Mouse (Mus musculus) MEL (cell line): ENCODE data around the gene Rbms3. TPM values are rescaled to one million over a fixed set of nuclear protein-coding genes. Genes with fewer than 3 reads are reported as not detected.

Experiments
- DNase-seq: peaks from one replicate; pipeline ENCODE4 v3.0.0; 2011; ENCODE audit warnings: low read depth, low spot score
- H3K27ac ChIP-seq: 2 replicates; pipeline ENCODE4 v1.5.1; 2012; ENCODE audit warnings: low read depth, mild to moderate bottlenecking, control low read depth, low read length, moderate library complexity; ENCODE audit not compliant: control insufficient read depth
- H3K27me3 ChIP-seq, 2 experiments: fragments of 150-350 bp in 1 of 2; sonication (generic) in 1 of 2; 2 replicates each; pipeline ENCODE4 v1.6.1; 2012; ENCODE audit warnings: low read length in 2 of 2, mild to moderate bottlenecking in 2 of 2, improper control_type of control experiment in 1 of 2, moderate library complexity in 1 of 2; ENCODE audit not compliant: insufficient read depth in 2 of 2, control insufficient read depth in 1 of 2
- H3K36me3 ChIP-seq, 2 experiments: 2 replicates each; pipeline ENCODE4 v1.6.1; 2012 to 2014; ENCODE audit warnings: low read length in 2 of 2, improper control_type of control experiment in 1 of 2, inconsistent platforms in 1 of 2, mild to moderate bottlenecking in 1 of 2; ENCODE audit not compliant: insufficient read depth in 2 of 2, control insufficient read depth in 1 of 2
- H3K4me1 ChIP-seq, 2 experiments: fragments of 150-350 bp in 1 of 2; sonication (generic) in 1 of 2; 2 replicates each; pipeline ENCODE4 v1.6.1; 2012; ENCODE audit warnings: low read length in 2 of 2, improper control_type of control experiment in 1 of 2, mild to moderate bottlenecking in 1 of 2; ENCODE audit not compliant: insufficient read depth in 2 of 2, control insufficient read depth in 1 of 2
- H3K4me3 ChIP-seq, 2 experiments: fragments of 150-350 bp in 1 of 2; sonication (generic) in 1 of 2; 2 replicates each; pipeline ENCODE4 v1.5.1; 2012; ENCODE audit warnings: low read depth in 2 of 2, low read length in 2 of 2, mild to moderate bottlenecking in 2 of 2, moderate library complexity in 2 of 2, control low read depth in 1 of 2, improper control_type of control experiment in 1 of 2; ENCODE audit not compliant: control insufficient read depth in 1 of 2, insufficient read depth in 1 of 2
- H3K79me2 ChIP-seq: 2 replicates; pipeline ENCODE4 v1.6.1; 2012; ENCODE audit warnings: mild to moderate bottlenecking, low read length, moderate library complexity; ENCODE audit not compliant: control insufficient read depth, poor library complexity, insufficient read depth
- H3K9ac ChIP-seq: 2 replicates; pipeline ENCODE4 v1.6.1; 2012; ENCODE audit warnings: low read depth, mild to moderate bottlenecking, control low read depth, low read length, moderate library complexity; ENCODE audit not compliant: control insufficient read depth, poor library complexity, severe bottlenecking
- H3K9me3 ChIP-seq: fragments of 150-350 bp; sonication (generic); replicated peaks from 2 replicates; pipeline ENCODE4 v1.6.1; 2012; ENCODE audit warnings: mild to moderate bottlenecking, low read length, improper control_type of control experiment, moderate library complexity; ENCODE audit not compliant: insufficient read depth
- BHLHE40 ChIP-seq: IDR thresholded peaks from 2 replicates; pipeline ENCODE4 v1.6.1; 2012; ENCODE audit warnings: low read depth, mild to moderate bottlenecking, inconsistent platforms, low read length, improper control_type of control experiment, borderline replicate concordance
- CHD1 ChIP-seq: IDR thresholded peaks from 2 replicates; pipeline ENCODE4 v1.6.1; 2012; ENCODE audit warnings: low read depth, mild to moderate bottlenecking, inconsistent platforms, low read length, improper control_type of control experiment
- CHD2 ChIP-seq: IDR thresholded peaks from 2 replicates; pipeline ENCODE4 v1.6.1; 2011; ENCODE audit warnings: low read length, improper control_type of control experiment
- CTCF ChIP-seq, 3 experiments: IDR thresholded peaks in 2 of 3; conservative IDR thresholded peaks in 1 of 3; 2 replicates each; pipeline ENCODE4 v1.5.1; 2011 to 2012; ENCODE audit warnings: low read length in 3 of 3, low read depth in 2 of 3, mild to moderate bottlenecking in 2 of 3, improper control_type of control experiment in 1 of 3, inconsistent platforms in 1 of 3, mixed read lengths in 1 of 3, moderate library complexity in 1 of 3; ENCODE audit not compliant: control insufficient read depth in 1 of 3, insufficient read depth in 1 of 3, poor library complexity in 1 of 3, severe bottlenecking in 1 of 3
- ELF1 ChIP-seq: IDR thresholded peaks from 2 replicates; pipeline ENCODE4 v1.6.1; 2014; ENCODE audit warnings: low read depth, mild to moderate bottlenecking, inconsistent platforms, low read length, improper control_type of control experiment, moderate library complexity
- EP300 ChIP-seq, 2 experiments: IDR thresholded peaks; 2 replicates each; pipeline ENCODE4 v1.6.1; 2011; ENCODE audit warnings: improper control_type of control experiment in 2 of 2, low read length in 2 of 2, low read depth in 1 of 2, mild to moderate bottlenecking in 1 of 2
- ETS1 ChIP-seq: IDR thresholded peaks from 2 replicates; pipeline ENCODE4 v1.6.1; 2012; ENCODE audit warnings: low read depth, mild to moderate bottlenecking, inconsistent platforms, low read length, improper control_type of control experiment, moderate library complexity
- GABPA ChIP-seq: IDR thresholded peaks from 2 replicates; pipeline ENCODE4 v1.6.1; 2012; ENCODE audit warnings: low read depth, mild to moderate bottlenecking, inconsistent platforms, low read length, improper control_type of control experiment, moderate library complexity
- HCFC1 ChIP-seq: IDR thresholded peaks from 2 replicates; pipeline ENCODE4 v1.6.1; 2012; ENCODE audit warnings: low read depth, mild to moderate bottlenecking, inconsistent platforms, low read length, improper control_type of control experiment, moderate library complexity
- JUND ChIP-seq: IDR thresholded peaks from 2 replicates; pipeline ENCODE4 v1.6.1; 2011; ENCODE audit warnings: low read depth, mild to moderate bottlenecking, improper control_type of control experiment, low read length
- KAT2A ChIP-seq: conservative IDR thresholded peaks from 2 replicates; pipeline ENCODE4 v1.6.1; 2012; ENCODE audit warnings: low read depth, low read length, improper control_type of control experiment, inconsistent platforms
- MYC ChIP-seq: IDR thresholded peaks from 2 replicates; pipeline ENCODE4 v1.6.1; 2011; ENCODE audit warnings: low read depth, mild to moderate bottlenecking, low read length, improper control_type of control experiment, moderate library complexity
- POLR2A ChIP-seq, 2 experiments: IDR thresholded peaks; 2 replicates each; pipeline ENCODE4 v1.6.1; 2011 to 2012; ENCODE audit warnings: low read length in 2 of 2, mild to moderate bottlenecking in 2 of 2, control low read depth in 1 of 2, improper control_type of control experiment in 1 of 2, low read depth in 1 of 2, moderate library complexity in 1 of 2; ENCODE audit not compliant: control insufficient read depth in 1 of 2, insufficient read depth in 1 of 2, poor library complexity in 1 of 2
- POLR2AphosphoS2 ChIP-seq: IDR thresholded peaks from 2 replicates; pipeline ENCODE4 v1.6.1; 2011; ENCODE audit warnings: low read length, improper control_type of control experiment
- POLR2AphosphoS5 ChIP-seq: IDR thresholded peaks from 2 replicates; pipeline ENCODE4 v1.6.1; 2012; ENCODE audit warnings: low read depth, borderline replicate concordance, mild to moderate bottlenecking, inconsistent platforms, low read length, moderate library complexity, mixed read lengths
- RCOR1 ChIP-seq: IDR thresholded peaks from 2 replicates; pipeline ENCODE4 v1.6.1; 2012; ENCODE audit warnings: low read depth, mild to moderate bottlenecking, inconsistent platforms, low read length, improper control_type of control experiment
- SMC3 ChIP-seq: IDR thresholded peaks from 2 replicates; pipeline ENCODE4 v1.6.1; 2011; ENCODE audit warnings: low read depth, low read length, improper control_type of control experiment
- TCF12 ChIP-seq: IDR thresholded peaks from 2 replicates; pipeline ENCODE4 v1.6.1; 2014; ENCODE audit warnings: low read depth, mild to moderate bottlenecking, inconsistent platforms, low read length, improper control_type of control experiment, moderate library complexity
- USF2 ChIP-seq, 2 experiments: IDR thresholded peaks; 2 replicates each; pipeline ENCODE4 v1.6.1; 2011 to 2012; ENCODE audit warnings: improper control_type of control experiment in 2 of 2, low read length in 2 of 2, borderline replicate concordance in 1 of 2, inconsistent platforms in 1 of 2, low read depth in 1 of 2, mild to moderate bottlenecking in 1 of 2; ENCODE audit not compliant: insufficient read depth in 1 of 2
- ZC3H11A ChIP-seq: IDR thresholded peaks from 2 replicates; pipeline ENCODE4 v1.6.1; 2012; ENCODE audit warnings: low read depth, mild to moderate bottlenecking, inconsistent platforms, low read length, improper control_type of control experiment
- ZMIZ1 ChIP-seq: IDR thresholded peaks from 2 replicates; pipeline ENCODE4 v1.6.1; 2012; ENCODE audit warnings: low read depth, mild to moderate bottlenecking, inconsistent platforms, low read length, improper control_type of control experiment, moderate library complexity
- polyA plus RNA-seq, 2 experiments: library from polyadenylated mRNA; stranded (reverse) in 1 of 2; unstranded in 1 of 2; fragments of >175 nt in 1 of 2; fragments of >200 nt in 1 of 2; gene quantifications; 2 replicates each; pipeline versions ENCODE4 v1.2.1 to v1.2.4; 2012; ENCODE audit warnings: low replicate concordance in 2 of 2, low read depth in 1 of 2; ENCODE audit not compliant: insufficient read length in 2 of 2, insufficient read depth in 1 of 2, missing spikeins in 1 of 2
- total RNA-seq: library from RNA; depleted of rRNA; stranded (reverse); fragments of 300-350 nt; gene quantifications from 2 replicates; pipeline ENCODE4 v1.2.3, GENCODE M21; 2012

The Rbms3 gene
- total and polyA plus RNA-seq, 3 experiments: not detected

DNA sequence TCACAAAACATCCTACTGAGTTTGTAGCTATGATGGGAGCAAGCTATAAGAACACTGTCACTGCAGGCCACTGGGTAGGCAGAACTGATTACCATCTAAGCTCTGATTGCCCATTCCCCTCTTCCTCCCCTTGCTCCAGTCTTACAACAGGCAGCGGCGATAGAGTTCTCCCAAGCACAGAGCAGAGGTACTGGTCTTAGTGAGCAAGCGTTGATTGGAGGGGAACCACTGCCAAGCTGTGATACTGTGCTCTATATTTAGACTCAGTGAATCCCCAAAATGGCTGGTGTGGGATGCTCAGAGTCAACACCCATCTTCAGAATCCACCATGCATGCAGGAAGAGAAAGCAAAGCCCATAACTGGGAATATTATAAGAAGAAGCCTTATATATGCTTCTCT lies 662.4 kb downstream of the Rbms3 start:
- no peaks in the 10 kb centered on the region for H3K4me1 ChIP-seq
- H3K27ac ChIP-seq: no peak overlapping the region
- H3K4me3 ChIP-seq: no peak overlapping the region
- DNase-seq: no peak
- no peaks in the 10 kb centered on the region for H3K79me2 ChIP-seq
- H3K36me3 ChIP-seq: no peaks in the 10 kb centered on the region
- H3K9ac ChIP-seq: no peak overlapping the region
- H3K9me3 ChIP-seq: no peaks in the 10 kb centered on the region
- no peaks in the 10 kb centered on the region for H3K27me3 ChIP-seq
- TF ChIP-seq BHLHE40 (no peak), SMC3 (no peak), MYC (no peak), KAT2A (no peak), CHD2 (no peak), HCFC1 (no peak)
- TF ChIP-seq, all 39 proteins: peak for 0

- Histone ChIP-seq H3K27me3 (no peaks in the 10 kb centered on the region), H3K9me3 (no peaks in the 10 kb centered on the region)
- TF ChIP-seq USF2 (IDR thresholded peaks at IDR 0.05; ENCODE audit: borderline replicate concordance in 1 of 2, insufficient read depth in 1 of 2, low read depth in 1 of 2, low read length in 2 of 2): no peak
- TF ChIP-seq EP300 (IDR thresholded peaks at IDR 0.05; ENCODE audit: low read depth in 1 of 2, low read length in 2 of 2): no peak
- no peak for TF ChIP-seq TCF12
- TF ChIP-seq KAT2A: no peak
- no peak for TF ChIP-seq ZMIZ1
- no peak for TF ChIP-seq CHD1
- no peak for TF ChIP-seq RCOR1
- no peak for TF ChIP-seq POLR2A (IDR thresholded peaks at IDR 0.05; ENCODE audit: control insufficient read depth in 1 of 2, insufficient read depth in 1 of 2, low read depth in 1 of 2, low read length in 2 of 2, poor library complexity in 1 of 2)
- no peak for TF ChIP-seq ZC3H11A
- no peak for TF ChIP-seq CHD2
- TF ChIP-seq CTCF (IDR thresholded peaks at IDR 0.05 in 2 of 3, conservative IDR thresholded peaks at IDR 0.05 in 1 of 3; ENCODE audit: control insufficient read depth in 1 of 3, insufficient read depth in 1 of 3, low read depth in 2 of 3, low read length in 3 of 3, poor library complexity in 1 of 3, severe bottlenecking in 1 of 3): no peak
- no peak for TF ChIP-seq POLR2AphosphoS2
- no peak for TF ChIP-seq ELF1
- TF ChIP-seq JUND: no peak
- TF ChIP-seq GABPA: no peak
- no peak for TF ChIP-seq POLR2AphosphoS5
- no peak for TF ChIP-seq ETS1
Measured at GRCm38 (mm10) chr9:116965691-116966090, 664.0 kb downstream of the Rbms3 start.

More at GRCm38 (mm10) chr9:116965691-116966090, 664.0 kb downstream of the Rbms3 start:
- H3K79me2 ChIP-seq: no peaks in the 10 kb centered on the region
- no peaks in the 10 kb centered on the region for H3K4me1 ChIP-seq
- DNase-seq: no peak
- no peak overlapping the region for H3K4me3 ChIP-seq
- no peak overlapping the region for H3K27ac ChIP-seq
- no peak overlapping the region for H3K9ac ChIP-seq
- H3K36me3 ChIP-seq: no peaks in the 10 kb centered on the region
